Mouse (Mus musculus) heart, postnatal 25 days (tissue): Measurements from ENCODE around the gene Vmn1r194. TPM values are rescaled to one million over a fixed set of nuclear protein-coding genes. Genes with fewer than 3 reads are reported as not detected.
"Not testable (repeated sequence)": the region's sequence is repeated elsewhere in the genome, so short reads cannot be mapped to it uniquely, and the experiment has no call there.

Experiments
- DNase-seq: peaks from one replicate; pipeline ENCODE4 v3.0.0; 2022; ENCODE audit warnings: low spot score
- intact Hi-C: fragments of 180-260 bp; cut with DNase I; formaldehyde crosslinking; loops from one replicate; pipeline ENCODE4 v1.15.1; 2025
- microRNA-seq: library from miRNA; unstranded; fragments of <30 nt; microRNA quantifications from one replicate; pipeline ENCODE4 v1.2.0, GENCODE M21; 2022
- total RNA-seq, 2 experiments: library from RNA; stranded (reverse); gene quantifications; 2 replicates each; pipeline ENCODE4 v1.2.3; 2021

The Vmn1r194 gene
- not detected for total RNA-seq

DNA sequence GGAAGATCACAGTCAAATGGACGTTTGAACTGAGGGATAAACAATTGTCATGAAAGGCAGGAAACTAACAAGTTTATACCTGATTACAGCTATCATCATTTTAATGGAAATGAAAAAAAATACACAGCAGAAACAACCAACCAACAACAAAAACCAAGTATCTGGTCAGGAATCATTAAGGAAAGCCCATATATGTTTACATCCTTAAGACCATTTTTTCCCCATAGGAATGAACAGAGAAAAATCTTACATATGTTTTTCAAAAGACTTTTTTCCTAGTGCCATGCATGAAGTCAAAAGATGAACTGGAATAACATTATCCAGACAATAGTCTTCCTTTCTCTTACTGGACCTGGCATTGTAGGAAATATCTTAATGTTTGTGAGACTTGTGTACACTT is at the start of gene Vmn1r194:
Gene Vmn1r194, plus strand, starts transcription at position 301 of the 400 bp plus-strand sequence.
- no peak for DNase-seq
- intact Hi-C loops, result no loop called here

- intact Hi-C loops, DNase-seq: not testable (repeated sequence)
These were observed 21.0 kb upstream of the Vmn1r194 start, which contains the start of gene Vmn1r193 for GRCm38 (mm10) chr13:22223060-22223459. Vmn1r193 (minus strand) TSS chr13:22223160.

DNA sequence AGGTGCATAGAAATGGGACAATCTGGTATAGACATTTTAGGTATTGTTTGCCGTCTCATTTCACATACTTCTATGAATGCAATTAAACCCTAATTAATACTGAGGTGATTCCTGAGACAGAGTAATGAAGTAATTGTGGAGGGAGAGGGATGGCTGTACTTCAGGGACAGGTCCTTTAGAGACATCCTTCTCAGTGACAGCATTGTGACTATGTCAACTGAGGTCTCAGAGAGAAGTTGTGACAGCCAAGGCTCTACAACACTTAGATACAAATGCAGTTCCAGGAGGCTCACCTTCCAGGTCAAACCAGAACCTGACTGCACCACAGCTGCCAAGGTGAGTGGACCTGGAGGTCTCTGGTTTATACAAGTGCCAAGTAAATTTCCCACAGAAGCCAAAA is 26.2 kb downstream of the Vmn1r194 start, which contains the start of gene Vmn1r195:
Gene Vmn1r195, plus strand, starts transcription at position 301 of the 400 bp plus-strand sequence.
- DNase-seq, intact Hi-C loops: not testable (repeated sequence)

DNA sequence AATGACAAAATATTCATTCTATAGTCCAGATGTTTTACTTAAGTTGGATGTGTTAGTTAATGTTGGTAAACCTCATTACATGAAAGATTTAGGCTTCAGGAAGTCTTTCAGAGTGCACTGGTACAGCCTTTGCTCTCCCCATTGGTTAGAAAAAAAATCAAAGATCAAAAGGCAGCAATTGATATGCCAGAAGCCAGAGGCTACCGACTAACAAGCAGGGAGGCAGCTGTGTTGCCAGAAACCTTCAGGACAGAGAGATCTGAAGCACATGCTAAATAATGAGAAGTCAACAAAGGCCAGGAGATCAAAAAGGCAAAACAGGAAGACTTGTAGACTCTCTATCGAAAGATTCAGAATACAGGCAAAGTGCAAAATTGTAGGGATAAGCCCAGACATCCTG is 27.7 kb downstream of the Vmn1r194 start:
- intact Hi-C loops, result no loop called here
- no peak for DNase-seq

GRCm38 (mm10) chr13:22284578-22284977 is 40.6 kb downstream of the Vmn1r194 start:
- DNase-seq, result no peak
- intact Hi-C loops, result no loop called here

- intact Hi-C loops, result no loop called here
- no peak for DNase-seq
These were observed 45.6 kb downstream of the Vmn1r194 start, which contains the start of gene Vmn1r196 for GRCm38 (mm10) chr13:22289620-22290019. Vmn1r196 (plus strand) TSS chr13:22289920.

Small RNAs within 50 kb of the gene (microRNA-seq; reads per million reads assigned to microRNA genes)
- gene Gm23282 (not detected), gene Gm25084 (not detected)

Other genes starting within 250 kb of the Vmn1r194 start
- not detected for gene Prss16, start 234.5 kb upstream of the Vmn1r194 start, total RNA-seq
- gene Hist1h2ah, start 208.6 kb upstream of the Vmn1r194 start, total RNA-seq, result 10 to 100 TPM; 32.9 to 34.9 TPM
- gene Hist1h2bk, start 208.3 kb upstream of the Vmn1r194 start, total RNA-seq, result 10 to 100 TPM; 17.2 to 23.4 TPM
- 10 to 100 TPM; 17.8 to 19.0 TPM for gene Hist1h4i, start 202.9 kb upstream of the Vmn1r194 start, total RNA-seq
- 10 to 100 TPM in 1 of 2 experiments, 1 to 10 TPM in 1; 7.9 to 12.1 TPM for gene Hist1h2ag, start 201.3 kb upstream of the Vmn1r194 start, total RNA-seq
- gene Hist1h2bj, start 201.0 kb upstream of the Vmn1r194 start, total RNA-seq, result 10 to 100 TPM in 1 of 2 experiments, 1 to 10 TPM in 1; 5.6 to 14.3 TPM
- not detected for gene Vmn1r188, start 159.8 kb upstream of the Vmn1r194 start, total RNA-seq
- gene Vmn1r189, start 138.4 kb upstream of the Vmn1r194 start, total RNA-seq, result not detected
- gene Vmn1r191, start 60.2 kb upstream of the Vmn1r194 start, total RNA-seq, result not detected
- not detected for gene Vmn1r192, start 53.1 kb upstream of the Vmn1r194 start, total RNA-seq
- gene Vmn1r193, start 21.1 kb upstream of the Vmn1r194 start, total RNA-seq, result not detected
- not detected for gene Vmn1r195, start 26.3 kb downstream of the Vmn1r194 start, total RNA-seq
- not detected for gene Vmn1r196, start 45.7 kb downstream of the Vmn1r194 start, total RNA-seq
- not detected for gene Vmn1r197, start 80.4 kb downstream of the Vmn1r194 start, total RNA-seq
- gene Vmn1r198, start 106.1 kb downstream of the Vmn1r194 start, total RNA-seq, result not detected
- gene Vmn1r199, start 135.6 kb downstream of the Vmn1r194 start, total RNA-seq, result not detected
- not detected for gene Vmn1r200, start 146.2 kb downstream of the Vmn1r194 start, total RNA-seq
- gene Vmn1r201, start 227.7 kb downstream of the Vmn1r194 start, total RNA-seq, result not detected